Mouse (Mus musculus) myocyte (in vitro differentiated cells): ENCODE measurements around the gene Zfp59.

Source experiments
- CEBPB ChIP-seq: IDR thresholded peaks from 2 replicates; pipeline ENCODE4 v1.6.1; 2011; ENCODE audit warnings: mild to moderate bottlenecking, moderate library complexity; ENCODE audit not compliant: poor library complexity, insufficient read depth, severe bottlenecking
- E2F4 ChIP-seq: IDR thresholded peaks from one replicate; pipeline ENCODE4 v1.6.1; 2011; ENCODE audit warnings: mild to moderate bottlenecking, control low read depth, moderate library complexity; ENCODE audit not compliant: insufficient read depth
- MAX ChIP-seq: IDR thresholded peaks from one replicate; pipeline ENCODE4 v1.6.1; 2011; ENCODE audit warnings: low read depth, mild to moderate bottlenecking, control low read depth
- MYOD1 ChIP-seq, 3 experiments: IDR thresholded peaks; one replicate each; pipeline ENCODE4 v1.6.1; 2011; ENCODE audit warnings: control low read depth in 2 of 3, low read depth in 2 of 3, mild to moderate bottlenecking in 2 of 3, moderate library complexity in 1 of 3; ENCODE audit not compliant: insufficient read length in 2 of 3, control insufficient read depth in 1 of 3
- POLR2A ChIP-seq: IDR thresholded peaks from one replicate; pipeline ENCODE4 v1.6.1; 2011; ENCODE audit warnings: low read depth, mild to moderate bottlenecking, control low read depth, moderate library complexity; ENCODE audit not compliant: insufficient read length
- POLR2AphosphoS2 ChIP-seq: IDR thresholded peaks from one replicate; pipeline ENCODE4 v1.6.1; 2011; ENCODE audit warnings: low read depth, control low read depth; ENCODE audit not compliant: insufficient read length
- REST ChIP-seq: IDR thresholded peaks from one replicate; pipeline ENCODE4 v1.6.1; 2011; ENCODE audit warnings: mild to moderate bottlenecking, control low read depth, moderate library complexity; ENCODE audit not compliant: insufficient read depth, insufficient read length
- TCF12 ChIP-seq: IDR thresholded peaks from one replicate; pipeline ENCODE4 v1.6.1; 2011; ENCODE audit warnings: mild to moderate bottlenecking, control low read depth; ENCODE audit not compliant: poor library complexity, insufficient read depth, severe bottlenecking
- TCF3 ChIP-seq: IDR thresholded peaks from one replicate; pipeline ENCODE4 v1.6.1; 2011; ENCODE audit warnings: low read depth, control low read depth; ENCODE audit not compliant: insufficient read length
- USF1 ChIP-seq: IDR thresholded peaks from one replicate; pipeline ENCODE4 v1.6.1; 2011; ENCODE audit warnings: low read depth, mild to moderate bottlenecking, control low read depth, moderate library complexity

GRCm38 (mm10) chr7:27794566-27794965 is 43.8 kb upstream of the Zfp59 start:
- TF ChIP-seq TCF12 (no peak), POLR2A (no peak), REST (no peak), MYOD1 (IDR thresholded peaks at IDR 0.05; ENCODE audit: control insufficient read depth in 1 of 3, insufficient read length in 2 of 3, low read depth in 2 of 3) (no peak), USF1 (no peak), TCF3 (no peak), POLR2AphosphoS2 (no peak), CEBPB (no peak), MAX (no peak), E2F4 (no peak)
